Mouse (Mus musculus) kidney, postnatal 14 days (tissue): ENCODE measurements around the gene Cort.

Experiments used
- DNase-seq: peaks from one replicate; pipeline ENCODE4 v3.0.0; 2022; ENCODE audit warnings: mixed read lengths

Gene Cort

DNA sequence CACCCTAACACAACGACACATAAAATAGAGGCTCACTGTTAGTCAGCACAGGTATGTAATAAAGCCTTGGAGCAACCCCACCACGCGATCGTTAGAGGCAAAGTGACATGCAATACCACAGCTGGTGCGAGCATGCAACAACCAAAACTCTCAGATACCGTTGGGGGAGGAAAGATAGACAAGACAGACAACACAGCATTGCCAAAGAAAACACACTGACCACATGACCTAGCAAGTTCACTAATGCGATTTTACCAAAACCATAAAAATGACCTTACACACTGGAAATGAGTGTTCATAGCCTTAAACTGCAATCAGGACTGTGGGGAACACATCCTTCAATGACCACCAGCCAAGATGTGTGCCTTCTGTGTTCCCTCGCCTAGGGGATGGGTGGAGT, 35.2 kb downstream of the Cort start:
- DNase-seq: no peak

DNA sequence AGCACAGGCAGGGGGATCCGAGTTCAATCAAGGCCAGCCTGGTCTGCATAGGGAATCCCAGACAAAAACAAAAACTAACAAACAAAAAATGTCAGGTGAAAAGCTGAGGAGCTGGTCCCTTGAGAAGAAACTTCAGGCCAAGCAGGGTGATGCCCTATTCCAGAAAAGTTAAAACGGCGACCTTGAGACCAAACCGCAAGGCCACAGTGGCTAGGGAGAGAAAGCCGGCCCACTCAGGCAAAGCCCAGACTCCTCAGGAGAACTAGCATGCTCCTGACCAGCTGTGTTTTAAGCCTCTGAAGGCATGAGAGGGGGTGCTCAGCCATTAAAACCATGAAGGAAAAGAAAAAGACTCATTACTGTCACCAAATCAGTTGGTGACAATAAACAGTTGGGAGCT, 41.2 kb downstream of the Cort start:
- no peak for DNase-seq

DNA sequence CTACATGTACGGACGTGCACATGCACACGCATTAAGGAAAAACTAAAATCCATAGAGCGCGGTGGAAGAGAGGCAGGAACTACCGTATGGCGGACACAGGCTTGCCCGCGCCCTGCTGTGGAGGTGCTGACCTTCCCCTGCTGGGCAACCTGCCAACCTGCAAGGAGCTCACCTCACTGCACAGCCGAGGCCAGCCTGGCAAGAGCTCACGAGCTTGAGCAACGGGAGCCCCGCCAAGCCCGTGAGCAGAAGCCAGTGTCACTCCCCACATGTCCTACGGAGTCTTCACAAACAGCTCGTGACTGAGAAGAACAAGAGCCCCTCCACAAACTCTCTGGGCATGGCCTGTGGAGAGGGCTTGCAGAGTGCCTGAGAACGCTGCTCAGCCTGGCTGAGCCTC, 45.0 kb downstream of the Cort start:
- peak; percentile 93 for DNase-seq

DNA sequence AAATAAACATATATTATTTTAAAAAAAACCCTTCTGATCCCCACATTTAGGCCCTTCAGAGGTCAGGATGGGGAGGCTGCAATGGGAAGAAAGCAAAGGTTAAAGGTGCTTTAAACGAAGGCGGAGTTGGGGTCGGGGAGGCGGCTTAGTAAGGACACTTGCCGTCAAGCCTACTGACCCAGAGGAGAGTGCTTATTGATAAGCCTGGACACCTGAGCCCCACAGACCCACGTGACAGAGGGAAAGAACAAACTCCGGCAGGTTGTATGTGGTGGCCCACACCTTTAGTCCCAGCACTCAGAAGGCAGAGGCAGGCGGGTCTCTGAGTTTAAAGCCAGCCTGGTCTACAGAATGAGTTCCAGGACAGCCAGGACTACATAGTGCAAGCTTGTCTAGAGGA, 46.5 kb downstream of the Cort start:
- DNase-seq: no peak

DNA sequence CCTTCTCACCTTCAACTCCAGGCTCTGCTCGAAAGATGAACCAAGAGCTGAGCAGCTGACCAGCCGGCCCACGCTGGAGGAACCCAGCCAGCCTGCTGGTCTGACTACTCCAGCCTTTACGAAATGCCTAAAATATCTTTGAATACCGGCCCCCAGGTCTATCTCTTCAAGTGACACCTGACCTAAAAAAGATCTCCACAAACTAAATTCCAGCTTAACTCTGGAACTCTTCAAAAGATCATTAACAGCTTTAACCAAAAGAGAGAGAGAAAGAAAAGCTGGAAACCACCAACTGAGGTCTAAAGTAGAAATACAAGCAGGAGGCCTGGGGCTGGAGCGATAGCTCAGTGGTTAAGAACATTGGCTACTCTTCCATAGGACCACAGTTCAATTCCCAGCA, 46.9 kb downstream of the Cort start:
- peak; percentile 32 for DNase-seq

DNA sequence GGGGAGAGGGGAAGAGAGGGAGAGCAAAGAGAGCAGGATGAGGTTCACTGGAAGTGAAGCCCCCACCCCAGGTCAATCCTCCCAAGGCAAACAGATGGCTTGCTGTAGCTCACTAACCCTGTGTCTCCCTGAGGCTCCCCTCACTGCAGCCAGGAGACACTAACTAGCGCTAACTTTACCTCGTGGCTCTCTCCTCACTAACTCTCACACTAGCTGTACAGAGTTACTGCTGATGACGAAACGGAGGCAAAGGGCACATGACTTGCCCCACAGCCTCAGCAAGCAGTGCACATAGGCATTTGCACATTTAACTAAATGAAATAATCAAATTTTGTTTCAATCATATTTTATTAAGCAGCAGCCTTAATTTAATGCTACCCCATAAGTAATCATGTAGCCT, 48.3 kb downstream of the Cort start:
- peak; percentile 41 for DNase-seq

DNA sequence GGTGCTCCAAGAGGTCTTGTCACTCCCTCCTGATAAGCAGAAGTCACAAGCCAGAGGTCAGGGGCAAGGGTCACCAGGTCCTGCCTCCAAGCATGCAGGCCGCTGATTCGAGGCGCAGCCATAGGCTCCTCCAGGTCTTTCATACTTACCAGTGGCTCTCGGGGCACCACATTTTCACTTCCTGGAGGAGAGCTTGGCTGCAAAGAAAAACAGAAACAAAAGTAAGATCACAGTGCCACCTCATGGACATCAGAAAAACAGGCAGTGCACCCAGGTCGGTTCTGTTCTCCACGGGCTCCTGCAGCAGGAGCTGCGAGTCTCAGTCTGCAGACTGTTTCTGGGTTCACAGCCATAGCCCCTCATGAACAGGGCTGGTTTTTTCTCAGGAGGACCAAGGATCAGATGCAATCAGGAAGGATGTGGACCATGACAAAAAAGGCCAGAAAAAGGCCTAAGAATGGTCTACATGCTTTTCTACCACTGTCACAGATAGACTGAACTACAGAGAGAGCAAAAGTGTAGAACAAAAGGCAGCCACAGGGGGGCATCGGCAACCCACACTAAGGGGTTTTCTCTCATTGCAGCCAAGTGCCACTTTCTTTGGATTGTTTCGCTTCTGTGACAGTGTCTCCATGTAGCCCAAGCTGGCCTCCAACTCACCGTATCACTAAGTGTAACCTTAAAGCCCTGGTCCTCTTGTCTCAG, 50.5 kb downstream of the Cort start:
- DNase-seq: peak; percentile 82

DNA sequence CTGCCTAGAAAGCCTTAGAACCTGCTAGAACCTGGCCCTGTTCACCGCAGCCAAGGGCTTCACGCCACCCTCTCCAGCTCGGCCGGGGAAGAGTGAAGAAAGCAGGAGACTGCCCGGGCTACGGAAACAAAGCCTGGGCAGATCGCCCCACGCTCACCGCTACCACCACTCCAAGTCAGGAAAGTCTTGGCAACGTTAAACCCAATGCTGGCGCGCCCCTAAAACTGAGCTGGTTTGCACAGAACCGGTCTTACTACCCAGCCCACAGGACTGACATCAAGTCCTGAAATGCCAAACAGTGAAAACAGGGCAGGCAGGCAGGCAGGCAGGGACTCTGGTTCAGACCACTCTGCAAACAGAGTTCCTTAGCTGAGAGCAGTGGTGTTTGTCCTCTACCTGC, 51.5 kb downstream of the Cort start:
- no peak for DNase-seq
